ENCODE assay signal across 19 mouse cellular contexts in genomic region chr14:47483099-47483498, GRCm38 (mm10).
"Had no signal": no experiment of that assay in that cellular context is flagged by ENCODE, and none has a peak within 500 bp of the region (broad histone marks: within the 10 kb centered on the region; RNA-seq: fewer than 3 reads in every experiment).

No protein-coding gene starts in this region.

- ATAC-seq: midbrain, embryonic 16.5 days had no signal

- H3K27ac ChIP-seq: midbrain, embryonic 10.5 days; midbrain, embryonic 12.5 days; neural tube, embryonic 13.5 days; neural tube, embryonic 15.5 days had no signal

- H3K9ac ChIP-seq: lung, embryonic 14.5 days; midbrain, embryonic 12.5 days; neural tube, embryonic 13.5 days; neural tube, embryonic 15.5 days had no signal

- H3K4me3 ChIP-seq: midbrain, embryonic 10.5 days; midbrain, embryonic 12.5 days; myocyte; neural tube, embryonic 13.5 days; neural tube, embryonic 15.5 days had no signal

- H3K4me2 ChIP-seq: lung, embryonic 14.5 days; midbrain, embryonic 12.5 days; neural tube, embryonic 13.5 days; neural tube, embryonic 15.5 days had no signal

- DNase-seq: lung, adult 18-20 months; lung, embryonic 14.5 days; lung, postnatal 10 days; lung, postnatal 4 days; midbrain, embryonic 14.5 days; retina, postnatal 1 day; right cerebral cortex, adult 18-20 months; right cerebral cortex, postnatal 25 days; right cerebral cortex, postnatal 4 days; spleen, adult 18-20 months; thymus, adult 18-20 months; thymus, postnatal 25 days; thymus, postnatal 4 days had no signal

- H3K27me3 ChIP-seq: midbrain, embryonic 12.5 days; neural tube, embryonic 13.5 days; neural tube, embryonic 15.5 days had no signal

- H3K36me3 ChIP-seq: midbrain, embryonic 10.5 days; midbrain, embryonic 12.5 days; neural tube, embryonic 13.5 days; neural tube, embryonic 15.5 days had no signal

- H3K4me1 ChIP-seq: midbrain, embryonic 10.5 days; midbrain, embryonic 12.5 days had no signal

- H3K9me3 ChIP-seq: midbrain, embryonic 10.5 days; midbrain, embryonic 12.5 days; neural tube, embryonic 13.5 days; neural tube, embryonic 15.5 days had no signal
